Mouse (Mus musculus) intestine, postnatal 0 days (tissue): ENCODE results near the gene Tkfc. TPM values are rescaled to one million over a fixed set of nuclear protein-coding genes. Genes with fewer than 3 reads are reported as not detected.

Source experiments
- ATAC-seq: fragments of 200-750 bp; cut with Nextera tagmentation; 2 replicates; pipeline ENCODE4 v1.8.0; 2017; ENCODE audit warnings: mild to moderate bottlenecking, moderate TSS enrichment, moderate library complexity
- H3K27ac ChIP-seq: fragments of 300-500 bp; sonication (generic); 2 replicates; pipeline ENCODE4 v1.5.1; 2014; ENCODE audit warnings: mild to moderate bottlenecking, low read depth, low read length, moderate library complexity
- H3K27me3 ChIP-seq: fragments of 300-500 bp; sonication (generic); replicated peaks from 2 replicates; pipeline ENCODE4 v1.6.1; 2014; ENCODE audit warnings: low read length, mixed read lengths; ENCODE audit not compliant: control insufficient read depth, insufficient read depth
- H3K36me3 ChIP-seq: fragments of 300-500 bp; sonication (generic); 2 replicates; pipeline ENCODE4 v1.6.1; 2014; ENCODE audit warnings: mild to moderate bottlenecking, moderate library complexity; ENCODE audit not compliant: control insufficient read depth, insufficient read depth
- H3K4me1 ChIP-seq: fragments of 300-500 bp; sonication (generic); replicated peaks from 2 replicates; pipeline ENCODE4 v1.6.1; 2014; ENCODE audit warnings: antibody characterized with exemption, low read length, mixed read lengths; ENCODE audit not compliant: control insufficient read depth, insufficient read depth
- H3K4me2 ChIP-seq: fragments of 300-500 bp; sonication (generic); replicated peaks from 2 replicates; pipeline ENCODE4 v1.6.1; 2014; ENCODE audit warnings: low read depth, mild to moderate bottlenecking, moderate library complexity
- H3K4me3 ChIP-seq: fragments of 300-500 bp; sonication (generic); 2 replicates; pipeline ENCODE4 v1.5.1; 2014; ENCODE audit warnings: low read depth, low read length
- H3K9ac ChIP-seq: fragments of 300-500 bp; sonication (generic); 2 replicates; pipeline ENCODE4 v1.6.1; 2014; ENCODE audit warnings: mild to moderate bottlenecking, low read depth, low read length
- H3K9me3 ChIP-seq: fragments of 300-500 bp; sonication (generic); 2 replicates; pipeline ENCODE4 v1.6.1; 2016; ENCODE audit warnings: mixed run types; ENCODE audit not compliant: control insufficient read depth
- CTCF ChIP-seq: sonication (generic); IDR thresholded peaks from 2 replicates; pipeline ENCODE4 v1.5.1; 2016; ENCODE audit warnings: low read depth, mild to moderate bottlenecking, control low read depth, antibody characterized with exemption, moderate library complexity
- WGBS: fragments of 180-500 bp; shearing (Covaris S2); extraction: QIAGEN DNeasy Blood & Tissue Kit; methylation state at CpG from one replicate; pipeline ENCODE4 v1.1.7; 2014; 5-methylcytosine and 5-hydroxymethylcytosine counted together
- polyA plus RNA-seq: library from polyadenylated mRNA; unstranded; fragments of >200 nt; fragmentation: Nextera tagmentation; extraction: Ambion mirVana; gene quantifications from 2 replicates; pipeline ENCODE4 v1.2.1, GENCODE M21; 2015

Gene Tkfc
- polyA plus RNA-seq, 1 experiment from 2014 or later: 76.4 TPM

GRCm38 (mm10) chr19:10555624-10556510, 49.6 kb downstream of the Tkfc start, which contains the start of gene Tmem216:
TSS of gene Tmem216 (minus strand) at chr19:10556238.
- H3K4me1 ChIP-seq: peaks cover 10% of the 10 kb centered on the region; the same call in 1 of the 2 replicates
- TF ChIP-seq CTCF: peak; percentile 30
- ATAC-seq: peak; percentile 96
- H3K4me2 ChIP-seq: peak within 1 kb of the TSS; percentile 79
- H3K36me3 ChIP-seq: no peaks in the 10 kb centered on the region
- H3K4me3 ChIP-seq: peak within 1 kb of the TSS; percentile 72
- WGBS: under 1% methylated on average over 43 of the region's 43 CpGs
- H3K27me3 ChIP-seq: no peaks in the 10 kb centered on the region
- no peaks in the 10 kb centered on the region for H3K9me3 ChIP-seq
- peak within 1 kb of the TSS; percentile 57 for H3K9ac ChIP-seq
- peak within 1 kb of the TSS; percentile 60 for H3K27ac ChIP-seq

- Histone ChIP-seq H3K4me1 (no peaks in the 10 kb centered on the region), H3K4me3 (no peak overlapping the region), H3K36me3 (peaks cover 86% of the 10 kb centered on the region), H3K27ac (no peak overlapping the region), H3K4me2 (no peak overlapping the region), H3K9ac (no peak overlapping the region), H3K27me3 (no peaks in the 10 kb centered on the region), H3K9me3 (no peaks in the 10 kb centered on the region)
- ATAC-seq: no peak
- no peak for TF ChIP-seq CTCF
- WGBS: 90% methylated on average over 5 of the region's 5 CpGs
Observed at GRCm38 (mm10) chr19:10539454-10539853, 66.0 kb downstream of the Tkfc start.

Other genes starting within 250 kb of the Tkfc start
- 1.9 TPM in 2 replicates for gene Syt7, start 216.6 kb downstream of the Tkfc start, polyA plus RNA-seq
- 12.5 and 14.3 TPM in 2 replicates for gene Lrrc10b, start 148.2 kb downstream of the Tkfc start, polyA plus RNA-seq
- gene Ppp1r32, start 122.7 kb downstream of the Tkfc start, polyA plus RNA-seq: 26.1 and 27.8 TPM in 2 replicates
- 17.7 and 18.1 TPM in 2 replicates for gene Cpsf7, start 80.4 kb downstream of the Tkfc start, polyA plus RNA-seq
- 42.5 and 46.3 TPM in 2 replicates for gene Sdhaf2, start 79.5 kb downstream of the Tkfc start, polyA plus RNA-seq
- 11.0 and 12.2 TPM in 2 replicates for gene Tmem216, start 49.4 kb downstream of the Tkfc start, polyA plus RNA-seq
- gene Cyb561a3, start 28.5 kb downstream of the Tkfc start, polyA plus RNA-seq: 23.2 and 24.3 TPM in 2 replicates
- gene Tmem138, start 28.3 kb downstream of the Tkfc start, polyA plus RNA-seq: 10.7 and 10.8 TPM in 2 replicates
- gene Ddb1, start 327 bp downstream of the Tkfc start, polyA plus RNA-seq: 97.9 and 100 TPM in 2 replicates
- gene Vwce, start 28.6 kb upstream of the Tkfc start, polyA plus RNA-seq: 7.1 and 8.4 TPM in 2 replicates
- 5.0 and 24.6 TPM in 2 replicates for gene Pga5, start 72.4 kb upstream of the Tkfc start, polyA plus RNA-seq
- gene Vps37c, start 83.1 kb upstream of the Tkfc start, polyA plus RNA-seq: 31.3 and 32.2 TPM in 2 replicates
- gene Cd5, start 133.3 kb upstream of the Tkfc start, polyA plus RNA-seq: 0.12 and 0.18 TPM in 2 replicates
- gene Cd6, start 224.4 kb upstream of the Tkfc start, polyA plus RNA-seq: 0.05 TPM in 1 of 2 replicates, not detected in the other
- gene Slc15a3, start 234.1 kb upstream of the Tkfc start, polyA plus RNA-seq: 0.93 and 0.94 TPM in 2 replicates